Mouse (Mus musculus): ENCODE data around the gene Tnfrsf4. TPM values are rescaled to one million over a fixed set of nuclear protein-coding genes. Genes with fewer than 3 reads are reported as not detected.

Gene Tnfrsf4
- 0.47 and 0.60 TPM in 2 replicates for polyA plus RNA-seq (2014; fragmentation: Nextera tagmentation; extraction: Ambion mirVana)

DNA sequence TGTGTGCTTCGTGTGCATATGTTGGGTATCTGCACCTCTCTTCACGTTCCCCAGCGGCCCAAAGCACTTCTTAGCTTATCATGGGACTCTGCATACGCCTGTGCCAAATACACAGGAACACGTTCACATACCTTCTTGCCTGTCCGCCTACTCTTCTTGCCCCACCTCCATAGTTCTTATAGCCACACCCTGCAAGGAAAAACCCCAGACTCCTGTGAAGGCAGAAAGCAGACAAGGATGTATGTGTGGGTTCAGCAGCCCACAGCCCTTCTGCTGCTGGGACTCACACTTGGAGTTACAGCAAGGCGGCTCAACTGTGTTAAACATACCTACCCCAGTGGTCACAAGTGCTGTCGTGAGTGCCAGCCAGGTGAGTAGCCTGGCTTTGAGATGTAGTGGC lies at the start of gene Tnfrsf4:
Tnfrsf4 (plus strand) TSS at position 207 of the 400 bp plus-strand sequence.
- WGBS, result 78% methylated on average over 8 of the region's 8 CpGs
- DNase-seq (no peak), ATAC-seq (ENCODE audit: insufficient read depth) (no peak)
- TF ChIP-seq CTCF (IDR thresholded peaks at IDR 0.05; ENCODE audit: low read depth), result no peak
- H3K4me1 ChIP-seq (ENCODE audit: insufficient read depth), result no peaks in the 10 kb centered on the region
- H3K4me2 ChIP-seq, result no peak within 1 kb of the TSS
- H3K27me3 ChIP-seq (ENCODE audit: insufficient read depth, low read length), result no peaks in the 10 kb centered on the region
- no peak within 1 kb of the TSS for H3K9ac ChIP-seq
- H3K27ac ChIP-seq (ENCODE audit: low read depth), result no peak within 1 kb of the TSS
- H3K36me3 ChIP-seq (ENCODE audit: insufficient read depth), result peaks cover 63% of the 10 kb centered on the region
- no peaks in the 10 kb centered on the region for H3K9me3 ChIP-seq (ENCODE audit: low read depth, low read length)
- no peak within 1 kb of the TSS for H3K4me3 ChIP-seq (ENCODE audit: low read depth, low read length)

GRCm38 (mm10) chr4:155964396-155964795 lies 49.2 kb upstream of the Tnfrsf4 start:
- DNase-seq (no peak), ATAC-seq (ENCODE audit: insufficient read depth) (no peak)
- no peak for TF ChIP-seq CTCF (IDR thresholded peaks at IDR 0.05; ENCODE audit: low read depth)
- no peak overlapping the region for H3K9ac ChIP-seq
- no peaks in the 10 kb centered on the region for H3K27me3 ChIP-seq (ENCODE audit: insufficient read depth, low read length)
- no peak overlapping the region for H3K4me3 ChIP-seq (ENCODE audit: low read depth, low read length)
- H3K4me2 ChIP-seq, result no peak overlapping the region
- peaks cover 7% of the 10 kb centered on the region; the same call in 1 of the 2 replicates for H3K4me1 ChIP-seq (ENCODE audit: insufficient read depth)
- H3K27ac ChIP-seq (ENCODE audit: low read depth), result no peak overlapping the region
- H3K9me3 ChIP-seq (ENCODE audit: low read depth, low read length), result no peaks in the 10 kb centered on the region
- peaks cover 39% of the 10 kb centered on the region for H3K36me3 ChIP-seq (ENCODE audit: insufficient read depth)
- 91% methylated on average over 11 of the region's 11 CpGs for WGBS

- H3K27ac ChIP-seq (ENCODE audit: low read depth), result no peak overlapping the region
Measured at GRCm38 (mm10) chr4:155969043-155969653, 44.5 kb upstream of the Tnfrsf4 start.

GRCm38 (mm10) chr4:155970286-155970685 lies 43.4 kb upstream of the Tnfrsf4 start:
- Histone ChIP-seq H3K27me3 (ENCODE audit: insufficient read depth, low read length) (no peaks in the 10 kb centered on the region), H3K4me3 (ENCODE audit: low read depth, low read length) (no peak overlapping the region), H3K4me2 (no peak overlapping the region), H3K4me1 (ENCODE audit: insufficient read depth) (no peaks in the 10 kb centered on the region), H3K9me3 (ENCODE audit: low read depth, low read length) (no peaks in the 10 kb centered on the region), H3K27ac (ENCODE audit: low read depth) (no peak overlapping the region), H3K36me3 (ENCODE audit: insufficient read depth) (peaks cover 18% of the 10 kb centered on the region), H3K9ac (no peak overlapping the region)
- TF ChIP-seq CTCF (IDR thresholded peaks at IDR 0.05; ENCODE audit: low read depth), result no peak
- ATAC-seq (ENCODE audit: insufficient read depth), result no peak
- DNase-seq, result no peak
- WGBS, result 77% methylated on average over 5 of the region's 5 CpGs

More at GRCm38 (mm10) chr4:155969043-155969653, 44.5 kb upstream of the Tnfrsf4 start:
- Histone ChIP-seq H3K4me3 (ENCODE audit: low read depth, low read length) (no peak overlapping the region), H3K4me1 (ENCODE audit: insufficient read depth) (no peaks in the 10 kb centered on the region), H3K9me3 (ENCODE audit: low read depth, low read length) (no peaks in the 10 kb centered on the region), H3K9ac (no peak overlapping the region), H3K36me3 (ENCODE audit: insufficient read depth) (peaks cover 29% of the 10 kb centered on the region), H3K27me3 (ENCODE audit: insufficient read depth, low read length) (no peaks in the 10 kb centered on the region), H3K4me2 (no peak overlapping the region)
- DNase-seq (no peak), ATAC-seq (ENCODE audit: insufficient read depth) (no peak)
- TF ChIP-seq CTCF (IDR thresholded peaks at IDR 0.05; ENCODE audit: low read depth), result no peak
- whole genome bisulfite sequencing, result 65% methylated on average over 13 of the region's 13 CpGs

DNA sequence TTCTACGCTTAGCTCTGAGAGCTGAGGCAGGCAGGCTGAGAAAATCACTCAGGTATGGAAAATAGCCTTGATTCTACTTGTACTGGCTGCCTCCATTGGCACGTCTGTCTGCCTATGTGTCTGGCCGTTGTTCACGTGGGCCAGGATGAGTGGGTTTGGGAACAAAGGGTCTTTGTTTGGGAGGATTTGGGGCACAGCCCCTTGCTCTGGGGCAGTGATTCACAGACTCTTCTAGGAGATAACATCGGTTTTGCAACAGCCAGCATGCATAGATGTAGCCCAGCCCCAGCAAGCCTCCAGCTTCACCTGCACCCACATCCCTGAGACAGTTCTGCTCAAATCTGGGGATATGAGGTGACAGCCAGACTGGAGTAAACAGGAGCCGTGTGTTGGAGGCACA lies 41.0 kb upstream of the Tnfrsf4 start:
- H3K4me2 ChIP-seq, result no peak overlapping the region
- no peak for TF ChIP-seq CTCF (IDR thresholded peaks at IDR 0.05; ENCODE audit: low read depth)
- no peaks in the 10 kb centered on the region for H3K9me3 ChIP-seq (ENCODE audit: low read depth, low read length)
- no peak overlapping the region for H3K4me3 ChIP-seq (ENCODE audit: low read depth, low read length)
- no peak for DNase-seq
- 69% methylated on average over 6 of the region's 6 CpGs for WGBS
- H3K27ac ChIP-seq (ENCODE audit: low read depth), result no peak overlapping the region
- H3K9ac ChIP-seq, result no peak overlapping the region
- H3K27me3 ChIP-seq (ENCODE audit: insufficient read depth, low read length), result no peaks in the 10 kb centered on the region
- ATAC-seq (ENCODE audit: insufficient read depth), result no peak
- H3K4me1 ChIP-seq (ENCODE audit: insufficient read depth), result no peaks in the 10 kb centered on the region
- H3K36me3 ChIP-seq (ENCODE audit: insufficient read depth), result no peaks in the 10 kb centered on the region

DNA sequence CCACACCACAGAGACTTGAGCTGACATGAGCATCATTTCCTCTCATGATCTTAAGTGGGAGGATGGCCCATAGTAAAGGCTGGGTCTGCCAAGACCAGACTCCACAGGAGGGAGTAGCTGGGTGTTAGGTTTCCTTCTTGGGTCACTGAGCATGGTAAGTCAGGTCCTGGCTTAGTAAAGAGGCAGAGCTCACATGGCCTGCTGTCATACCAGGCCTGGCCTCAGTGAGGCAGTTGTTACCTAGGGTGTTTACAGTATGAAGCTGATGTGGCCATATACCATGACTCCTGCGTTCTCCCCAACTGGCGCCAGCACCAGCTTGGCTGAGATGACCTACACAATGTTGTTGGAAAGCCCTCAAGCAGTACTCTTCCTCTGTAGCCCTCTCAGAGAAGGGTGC lies 40.4 kb upstream of the Tnfrsf4 start:
- Histone ChIP-seq H3K9me3 (ENCODE audit: low read depth, low read length) (no peaks in the 10 kb centered on the region), H3K27ac (ENCODE audit: low read depth) (no peak overlapping the region), H3K4me1 (ENCODE audit: insufficient read depth) (no peaks in the 10 kb centered on the region), H3K4me2 (no peak overlapping the region), H3K27me3 (ENCODE audit: insufficient read depth, low read length) (no peaks in the 10 kb centered on the region), H3K4me3 (ENCODE audit: low read depth, low read length) (no peak overlapping the region), H3K36me3 (ENCODE audit: insufficient read depth) (no peaks in the 10 kb centered on the region), H3K9ac (no peak overlapping the region)
- no peak for ATAC-seq (ENCODE audit: insufficient read depth)
- no peak; the same call in 1 of the 2 replicates for TF ChIP-seq CTCF (IDR thresholded peaks at IDR 0.05; ENCODE audit: low read depth)
- no peak for DNase-seq
- 69% methylated on average over 2 of the region's 2 CpGs for WGBS

GRCm38 (mm10) chr4:155981436-155982082 lies 32.1 kb upstream of the Tnfrsf4 start:
- Histone ChIP-seq H3K27me3 (ENCODE audit: insufficient read depth, low read length) (no peaks in the 10 kb centered on the region), H3K4me2 (no peak overlapping the region), H3K4me3 (ENCODE audit: low read depth, low read length) (no peak overlapping the region), H3K36me3 (ENCODE audit: insufficient read depth) (no peaks in the 10 kb centered on the region), H3K9ac (no peak overlapping the region), H3K4me1 (ENCODE audit: insufficient read depth) (no peaks in the 10 kb centered on the region), H3K27ac (ENCODE audit: low read depth) (no peak overlapping the region), H3K9me3 (ENCODE audit: low read depth, low read length) (no peaks in the 10 kb centered on the region)
- WGBS, result 76% methylated on average over 12 of the region's 12 CpGs
- DNase-seq, result no peak
- no peak for TF ChIP-seq CTCF (IDR thresholded peaks at IDR 0.05; ENCODE audit: low read depth)
- no peak for ATAC-seq (ENCODE audit: insufficient read depth)

Data from lung, embryonic 14.5 days (tissue).